In the genomic region with DNA sequence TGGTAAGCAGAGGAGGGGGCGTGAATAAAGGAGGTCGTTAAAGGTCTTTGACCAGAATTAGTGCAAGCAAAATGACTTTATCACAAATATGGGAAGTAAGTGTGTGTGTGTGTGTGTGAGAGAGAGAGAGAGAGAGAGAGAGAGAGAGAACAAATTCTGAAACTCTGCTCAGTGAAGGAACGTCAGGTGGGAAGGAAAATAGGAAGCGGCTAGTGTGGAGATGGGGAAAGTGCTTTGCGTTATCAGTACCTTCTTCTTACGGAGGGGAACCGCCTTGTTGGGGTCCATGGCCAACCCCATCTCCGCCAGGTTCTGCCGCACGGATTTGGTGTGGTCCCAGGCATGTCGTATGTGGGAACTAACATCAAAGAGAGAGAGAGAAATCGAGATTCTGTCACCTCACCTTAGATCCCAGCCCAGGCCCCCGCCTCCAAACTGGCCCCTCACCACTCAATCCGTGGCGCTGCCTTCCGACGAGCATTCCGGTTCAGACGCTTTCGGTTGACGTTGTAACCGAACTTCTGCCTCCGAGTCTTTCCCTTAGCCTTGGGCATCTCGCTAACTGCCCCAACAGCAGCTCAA, we compare ENCODE assay signal across 8 mouse cellular contexts. TPM values are rescaled to one million over a fixed set of nuclear protein-coding genes. Genes with fewer than 3 reads are reported as not detected.
A peak's percentile ranks its signal among the peaks of the same experiment; 100 is the strongest.
DNase-seq lines count a peak whose midpoint lies in the region; ATAC-seq and TF ChIP-seq lines count a peak whose summit lies in the region.

No protein-coding gene starts in this region.

- TF ChIP-seq RAD21 in MEL (IDR thresholded peaks at IDR 0.05; ENCODE audit: low read depth, low read length) = no peak

- TF ChIP-seq EP300 in MEL (IDR thresholded peaks at IDR 0.05; ENCODE audit: low read depth in 1 of 2, low read length in 2 of 2) = peak in 1 of 2 experiments; percentile 9; a peak in 2 of 4 replicates

- peak overlapping the region; percentile 61 for H3K27ac ChIP-seq in heart, embryonic 13.5 days (replicated peaks)
- H3K27ac ChIP-seq in MEL (ENCODE audit: control insufficient read depth, low read depth, low read length) = peak overlapping the region; percentile 79
- H3K27ac ChIP-seq in hindbrain, embryonic 11.5 days (ENCODE audit: low read depth, low read length) = no peak overlapping the region

- intact Hi-C loops in left cerebral cortex, postnatal 4 days (cut with DNase I) = no loop called here

- no peak for DNase-seq in heart, adult 18-20 months
- peak; percentile 74 for DNase-seq in MEL (ENCODE audit: low read depth, low spot score)
- DNase-seq in hindbrain, embryonic 11.5 days (ENCODE audit: low spot score) = no peak
- no peak for DNase-seq in T-cell, adult 2 months (ENCODE audit: low spot score)
- no peak for DNase-seq in adrenal gland, adult 2 months
- no peak for DNase-seq in left cerebral cortex, postnatal 4 days

- H3K36me3 ChIP-seq in heart, embryonic 13.5 days = peaks cover 67% of the 10 kb centered on the region
- peaks cover 10 to 12% of the 10 kb centered on the region in 2 experiments for H3K36me3 ChIP-seq in MEL (ENCODE audit: control insufficient read depth in 1 of 2, insufficient read depth in 2 of 2, low read length in 2 of 2)
- no peaks in the 10 kb centered on the region for H3K36me3 ChIP-seq in hindbrain, embryonic 11.5 days (ENCODE audit: control insufficient read depth, insufficient read depth, low read length)

- H3K4me1 ChIP-seq in heart, embryonic 13.5 days = peaks cover 24% of the 10 kb centered on the region
- peaks cover 2 to 15% of the 10 kb centered on the region in 2 experiments; a peak in 3 of 4 replicates for H3K4me1 ChIP-seq in MEL (ENCODE audit: control insufficient read depth in 1 of 2, insufficient read depth in 2 of 2, low read length in 2 of 2)
- H3K4me1 ChIP-seq in hindbrain, embryonic 11.5 days (replicated peaks; ENCODE audit: control insufficient read depth, insufficient read depth, low read length) = no peaks in the 10 kb centered on the region

- ATAC-seq in heart, embryonic 13.5 days (ENCODE audit: extremely low read depth, insufficient number of reproducible peaks, low FRiP score, low TSS enrichment) = no peak; the same call in 1 of the 2 replicates
- peak; percentile 25 for ATAC-seq in hindbrain, embryonic 11.5 days (ENCODE audit: low FRiP score)
- peak; percentile 34 for ATAC-seq in megakaryocyte progenitor cell, adult 5-6 weeks (replicated peaks; ENCODE audit: poor library complexity)

- no peaks in the 10 kb centered on the region for H3K27me3 ChIP-seq in heart, embryonic 13.5 days (replicated peaks)
- no peaks in the 10 kb centered on the region for H3K27me3 ChIP-seq in MEL (ENCODE audit: control insufficient read depth in 1 of 2, insufficient read depth in 2 of 2, low read length in 2 of 2)
- no peaks in the 10 kb centered on the region for H3K27me3 ChIP-seq in hindbrain, embryonic 11.5 days (ENCODE audit: control insufficient read depth, insufficient read depth, low read length)

- no peaks in the 10 kb centered on the region for H3K9me3 ChIP-seq in heart, embryonic 13.5 days
- no peaks in the 10 kb centered on the region for H3K9me3 ChIP-seq in MEL (replicated peaks; ENCODE audit: insufficient read depth, low read length)
- H3K9me3 ChIP-seq in hindbrain, embryonic 11.5 days (ENCODE audit: control insufficient read depth, low read length) = no peaks in the 10 kb centered on the region

- peak overlapping the region; percentile 84 for H3K9ac ChIP-seq in heart, embryonic 13.5 days
- H3K9ac ChIP-seq in MEL (ENCODE audit: control insufficient read depth, low read depth, low read length, poor library complexity, severe bottlenecking) = peak overlapping the region; percentile 76
- H3K9ac ChIP-seq in hindbrain, embryonic 11.5 days (ENCODE audit: low read depth, low read length) = peak overlapping the region; percentile 53

- peak overlapping the region; percentile 87 for H3K4me2 ChIP-seq in heart, embryonic 13.5 days
- peak overlapping the region; percentile 52 for H3K4me2 ChIP-seq in hindbrain, embryonic 11.5 days (replicated peaks; ENCODE audit: low read depth, low read length)

- peak in 1 of 2 experiments; percentile 38; a peak in 1 of 4 replicates for TF ChIP-seq POLR2A in MEL (IDR thresholded peaks at IDR 0.05; ENCODE audit: control insufficient read depth in 1 of 2, insufficient read depth in 1 of 2, low read depth in 1 of 2, low read length in 2 of 2, poor library complexity in 1 of 2)

- no peak for TF ChIP-seq CTCF in MEL (IDR thresholded peaks at IDR 0.05 in 2 of 3, conservative IDR thresholded peaks at IDR 0.05 in 1 of 3; ENCODE audit: control insufficient read depth in 1 of 3, insufficient read depth in 1 of 3, low read depth in 2 of 3, low read length in 3 of 3, poor library complexity in 1 of 3, severe bottlenecking in 1 of 3)

- WGBS in heart, embryonic 13.5 days = 1% methylated on average over 24 of the region's 24 CpGs
- 2% methylated on average over 24 of the region's 24 CpGs for whole genome bisulfite sequencing in hindbrain, embryonic 11.5 days

- peak overlapping the region; percentile 97 for H3K4me3 ChIP-seq in heart, embryonic 13.5 days
- peak overlapping the region; percentile 85 to 87 for H3K4me3 ChIP-seq in MEL (ENCODE audit: control insufficient read depth in 1 of 2, insufficient read depth in 1 of 2, low read depth in 2 of 2, low read length in 2 of 2)
- peak overlapping the region; percentile 75 for H3K4me3 ChIP-seq in hindbrain, embryonic 11.5 days (ENCODE audit: low read depth, low read length)

- H3K79me2 ChIP-seq in MEL (ENCODE audit: control insufficient read depth, insufficient read depth, low read length, poor library complexity) = peaks cover 30% of the 10 kb centered on the region

RNA-seq across cellular contexts. Expression of gene Nop16, which starts 0.4 kb away (rescaled TPM):
- 60.6 and 60.9 TPM in 2 replicates for polyA plus RNA-seq in heart, embryonic 13.5 days (2015; fragmentation: Nextera tagmentation; extraction: Ambion mirVana)
- 10 to 100 TPM; 13.7 to 16.4 TPM for total RNA-seq in heart, adult 18-20 months (2021)
- total RNA-seq in MEL (2012; rRNA removed) = 126 and 131 TPM in 2 replicates
- 100 to 1,000 TPM in 1 of 2 experiments, not detected in 1; 172 TPM for polyA plus RNA-seq in MEL (2012; ENCODE audit: insufficient read depth in 1 of 2, insufficient read length in 2 of 2, low read depth in 1 of 2, low replicate concordance in 2 of 2, missing spikeins in 1 of 2)
- 62.5 and 63.0 TPM in 2 replicates for polyA plus RNA-seq in hindbrain, embryonic 11.5 days (2014; fragmentation: Nextera tagmentation; extraction: Ambion mirVana)
- total RNA-seq in megakaryocyte progenitor cell, adult 5-6 weeks (2015) = 54.2 and 59.3 TPM in 2 replicates
- total RNA-seq in megakaryocyte progenitor cell, adult 5-6 weeks (2017) = 69.7 and 104 TPM in 2 replicates
- total RNA-seq in adrenal gland, adult 2 months (2021) = 10 to 100 TPM; 57.9 to 59.3 TPM
- 3.2 and 3.3 TPM in 2 replicates for polyA plus RNA-seq in adrenal gland, adult 2 months (2012; rRNA removed)
- 10 to 100 TPM; 30.8 to 36.3 TPM for total RNA-seq in left cerebral cortex, postnatal 4 days (2021)

RNA-seq across cellular contexts. Expression of gene Higd2a, which starts 0.5 kb away (rescaled TPM):
- 229 and 258 TPM in 2 replicates for polyA plus RNA-seq in heart, embryonic 13.5 days (2015; fragmentation: Nextera tagmentation; extraction: Ambion mirVana)
- 100 to 1,000 TPM; 185 to 190 TPM for total RNA-seq in heart, adult 18-20 months (2021)
- total RNA-seq in MEL (2012; rRNA removed) = 54.0 and 59.8 TPM in 2 replicates
- 100 to 1,000 TPM in 1 of 2 experiments, not detected in 1; 131 TPM for polyA plus RNA-seq in MEL (2012; ENCODE audit: insufficient read depth in 1 of 2, insufficient read length in 2 of 2, low read depth in 1 of 2, low replicate concordance in 2 of 2, missing spikeins in 1 of 2)
- polyA plus RNA-seq in hindbrain, embryonic 11.5 days (2014; fragmentation: Nextera tagmentation; extraction: Ambion mirVana) = 166 and 167 TPM in 2 replicates
- 101 and 120 TPM in 2 replicates for total RNA-seq in megakaryocyte progenitor cell, adult 5-6 weeks (2015)
- total RNA-seq in megakaryocyte progenitor cell, adult 5-6 weeks (2017) = 51.6 and 87.6 TPM in 2 replicates
- 100 to 1,000 TPM; 275 to 281 TPM for total RNA-seq in adrenal gland, adult 2 months (2021)
- 169 TPM in 2 replicates for polyA plus RNA-seq in adrenal gland, adult 2 months (2012; rRNA removed)
- total RNA-seq in left cerebral cortex, postnatal 4 days (2021) = 100 to 1,000 TPM; 118 to 126 TPM

RNA-seq across cellular contexts. Expression of gene Arl10, which starts 14.7 kb away (rescaled TPM):
- 19.0 and 19.2 TPM in 2 replicates for polyA plus RNA-seq in heart, embryonic 13.5 days (2015; fragmentation: Nextera tagmentation; extraction: Ambion mirVana)
- total RNA-seq in heart, adult 18-20 months (2021) = 1 to 10 TPM; 5.0 to 5.3 TPM
- total RNA-seq in MEL (2012; rRNA removed) = 3.8 and 5.1 TPM in 2 replicates
- polyA plus RNA-seq in MEL (2012; ENCODE audit: insufficient read depth in 1 of 2, insufficient read length in 2 of 2, low read depth in 1 of 2, low replicate concordance in 2 of 2, missing spikeins in 1 of 2) = 10 to 100 TPM in 1 of 2 experiments, not detected in 1; 10.9 TPM
- polyA plus RNA-seq in hindbrain, embryonic 11.5 days (2014; fragmentation: Nextera tagmentation; extraction: Ambion mirVana) = 28.4 and 39.1 TPM in 2 replicates
- 9.7 and 15.7 TPM in 2 replicates for total RNA-seq in megakaryocyte progenitor cell, adult 5-6 weeks (2015)
- 9.5 and 14.0 TPM in 2 replicates for total RNA-seq in megakaryocyte progenitor cell, adult 5-6 weeks (2017)
- 10 to 100 TPM; 35.4 to 61.7 TPM for total RNA-seq in adrenal gland, adult 2 months (2021)
- 62.5 and 69.5 TPM in 2 replicates for polyA plus RNA-seq in adrenal gland, adult 2 months (2012; rRNA removed)
- 10 to 100 TPM; 73.5 to 75.1 TPM for total RNA-seq in left cerebral cortex, postnatal 4 days (2021)

RNA-seq across cellular contexts. Expression of gene Cltb, which starts 21.6 kb away (rescaled TPM):
- polyA plus RNA-seq in heart, embryonic 13.5 days (2015; fragmentation: Nextera tagmentation; extraction: Ambion mirVana) = 44.6 and 50.3 TPM in 2 replicates
- total RNA-seq in heart, adult 18-20 months (2021) = 10 to 100 TPM; 87.8 to 97.2 TPM
- 23.5 and 25.0 TPM in 2 replicates for total RNA-seq in MEL (2012; rRNA removed)
- polyA plus RNA-seq in MEL (2012; ENCODE audit: insufficient read depth in 1 of 2, insufficient read length in 2 of 2, low read depth in 1 of 2, low replicate concordance in 2 of 2, missing spikeins in 1 of 2) = 10 to 100 TPM in 1 of 2 experiments, not detected in 1; 59.9 TPM
- 32.3 and 36.8 TPM in 2 replicates for polyA plus RNA-seq in hindbrain, embryonic 11.5 days (2014; fragmentation: Nextera tagmentation; extraction: Ambion mirVana)
- 4.2 and 6.1 TPM in 2 replicates for total RNA-seq in megakaryocyte progenitor cell, adult 5-6 weeks (2015)
- total RNA-seq in megakaryocyte progenitor cell, adult 5-6 weeks (2017) = 11.0 and 13.1 TPM in 2 replicates
- total RNA-seq in adrenal gland, adult 2 months (2021) = 100 to 1,000 TPM in 1 of 2 experiments, 10 to 100 TPM in 1; 73.6 to 190 TPM
- 60.3 and 70.6 TPM in 2 replicates for polyA plus RNA-seq in adrenal gland, adult 2 months (2012; rRNA removed)
- 100 to 1,000 TPM; 256 to 262 TPM for total RNA-seq in left cerebral cortex, postnatal 4 days (2021)

RNA-seq across cellular contexts. Expression of gene 4833439L19Rik, which starts 24.3 kb away (rescaled TPM):
- polyA plus RNA-seq in heart, embryonic 13.5 days (2015; fragmentation: Nextera tagmentation; extraction: Ambion mirVana) = 110 and 122 TPM in 2 replicates
- total RNA-seq in heart, adult 18-20 months (2021) = 100 to 1,000 TPM in 1 of 2 experiments, 10 to 100 TPM in 1; 94.5 to 102 TPM
- total RNA-seq in MEL (2012; rRNA removed) = 32.0 and 34.2 TPM in 2 replicates
- polyA plus RNA-seq in MEL (2012; ENCODE audit: insufficient read depth in 1 of 2, insufficient read length in 2 of 2, low read depth in 1 of 2, low replicate concordance in 2 of 2, missing spikeins in 1 of 2) = 10 to 100 TPM in 1 of 2 experiments, not detected in 1; 53.8 TPM
- polyA plus RNA-seq in hindbrain, embryonic 11.5 days (2014; fragmentation: Nextera tagmentation; extraction: Ambion mirVana) = 262 and 268 TPM in 2 replicates
- 56.2 and 56.5 TPM in 2 replicates for total RNA-seq in megakaryocyte progenitor cell, adult 5-6 weeks (2015)
- 30.0 and 37.5 TPM in 2 replicates for total RNA-seq in megakaryocyte progenitor cell, adult 5-6 weeks (2017)
- 100 to 1,000 TPM; 185 to 194 TPM for total RNA-seq in adrenal gland, adult 2 months (2021)
- 156 and 161 TPM in 2 replicates for polyA plus RNA-seq in adrenal gland, adult 2 months (2012; rRNA removed)
- total RNA-seq in left cerebral cortex, postnatal 4 days (2021) = 100 to 1,000 TPM; 148 to 157 TPM
